Mouse (Mus musculus): ENCODE measurements at regions not wholly inside any gene's neighbourhood (a gene's known extent, or its start where the extent isn't known, plus 50 kb on each side); places are given as distances from the start of the nearest gene placed in this dataset.

GRCm38 (mm10) chr3:50687755-50688154, 244.3 kb upstream of the Slc7a11 start:
- ATAC-seq (replicated peaks; ENCODE audit: insufficient number of reproducible peaks, insufficient read depth, low FRiP score, low read depth), result no peak; the same call in 1 of the 2 replicates
- 64% methylated on average over 3 of the region's 3 CpGs for WGBS

DNA sequence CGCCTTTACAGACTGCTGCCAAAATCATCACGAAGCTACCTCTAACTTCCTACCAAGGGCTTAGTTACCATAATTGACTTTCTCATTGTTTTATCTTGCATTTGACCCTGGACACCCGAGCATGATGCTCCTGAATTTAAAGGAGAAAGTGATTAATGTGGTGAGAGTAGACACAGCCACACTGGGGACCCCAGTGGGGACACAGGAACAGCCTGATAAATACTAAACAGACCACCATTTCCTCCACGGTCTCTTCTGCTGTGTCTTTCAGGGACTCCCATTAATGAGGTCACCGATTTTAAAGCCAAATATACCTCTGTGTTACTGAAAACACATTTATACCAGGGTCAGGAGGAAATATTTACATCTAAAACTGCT, 235.2 kb upstream of the Slc7a11 start:
- Histone ChIP-seq H3K4me2 (no peak overlapping the region), H3K9me3 (replicated peaks) (no peaks in the 10 kb centered on the region), H3K36me3 (no peaks in the 10 kb centered on the region), H3K4me1 (replicated peaks) (no peaks in the 10 kb centered on the region), H3K9ac (no peak overlapping the region), H3K27me3 (no peaks in the 10 kb centered on the region), H3K27ac (no peak overlapping the region), H3K4me3 (no peak overlapping the region)
- 38% methylated on average over 5 of the region's 5 CpGs for WGBS
- no peak for ATAC-seq (replicated peaks; ENCODE audit: insufficient number of reproducible peaks, insufficient read depth, low FRiP score, low read depth)

More at GRCm38 (mm10) chr3:50687755-50688154, 244.3 kb upstream of the Slc7a11 start:
- H3K4me2 ChIP-seq, result no peak overlapping the region
- no peaks in the 10 kb centered on the region for H3K36me3 ChIP-seq
- no peaks in the 10 kb centered on the region for H3K9me3 ChIP-seq (replicated peaks)
- no peak overlapping the region for H3K9ac ChIP-seq
- no peaks in the 10 kb centered on the region for H3K27me3 ChIP-seq
- H3K4me3 ChIP-seq, result no peak overlapping the region
- H3K4me1 ChIP-seq (replicated peaks), result no peaks in the 10 kb centered on the region
- H3K27ac ChIP-seq, result no peak overlapping the region

DNA sequence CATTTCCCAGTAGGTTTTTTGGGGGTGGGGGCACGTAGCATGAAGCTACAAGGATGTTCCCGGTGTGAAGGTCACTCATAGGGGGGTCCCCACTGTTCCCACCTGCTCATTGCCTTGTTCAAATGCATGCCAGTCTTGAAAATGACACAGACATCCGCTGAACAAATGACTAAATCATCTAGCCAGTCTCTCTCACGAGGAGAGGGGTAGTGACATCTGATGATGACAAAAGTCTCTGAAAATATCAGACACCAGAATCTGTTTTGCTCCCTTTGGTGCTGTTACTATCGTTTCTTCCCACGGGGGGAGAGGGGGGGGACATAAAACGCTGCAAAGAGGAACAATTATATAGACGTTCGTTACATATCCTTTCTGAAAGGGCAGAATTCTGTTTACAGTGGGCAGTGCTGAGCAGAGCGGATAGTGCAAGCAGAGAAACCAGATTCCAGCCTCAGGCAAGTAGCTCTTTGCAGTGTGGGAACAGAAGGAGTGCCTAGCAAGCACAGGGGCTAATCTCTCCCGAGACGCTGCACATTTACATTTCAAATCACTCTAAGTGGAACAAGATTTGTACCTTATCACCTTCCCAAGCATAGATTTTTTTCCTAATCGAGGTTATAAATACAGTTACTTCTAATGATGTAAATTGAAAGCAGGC, 234.7 kb upstream of the Slc7a11 start:
- H3K4me2 ChIP-seq, result no peak overlapping the region
- no peak overlapping the region for H3K9ac ChIP-seq
- no peak overlapping the region for H3K4me3 ChIP-seq
- no peaks in the 10 kb centered on the region for H3K36me3 ChIP-seq
- WGBS, result 38% methylated on average over 13 of the region's 13 CpGs
- no peak overlapping the region for H3K27ac ChIP-seq
- H3K9me3 ChIP-seq (replicated peaks), result no peaks in the 10 kb centered on the region
- H3K4me1 ChIP-seq (replicated peaks), result no peaks in the 10 kb centered on the region
- ATAC-seq (replicated peaks; ENCODE audit: insufficient number of reproducible peaks, insufficient read depth, low FRiP score, low read depth), result 0 out of 2 replicates have a peak, but pooled peaks have one; percentile 10
- H3K27me3 ChIP-seq, result no peaks in the 10 kb centered on the region

DNA sequence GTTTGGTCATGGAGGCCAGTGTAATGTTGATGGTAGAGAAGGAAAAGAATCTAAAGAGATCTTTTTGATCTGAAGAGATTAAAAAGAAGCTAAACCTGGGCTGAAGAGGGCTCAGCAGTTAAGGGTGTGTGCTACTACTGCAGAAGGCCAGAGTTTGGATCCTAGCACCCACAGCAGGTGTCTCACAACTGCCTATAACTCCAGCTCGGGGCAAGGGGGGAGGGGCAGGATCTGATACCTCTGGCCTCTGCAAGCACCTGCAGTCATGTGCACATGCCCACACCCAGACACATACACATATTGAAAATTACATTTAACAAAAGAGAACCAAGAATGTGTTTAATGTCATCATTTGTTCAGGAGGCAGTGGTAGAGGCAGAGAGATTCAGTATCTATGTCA, 232.4 kb upstream of the Slc7a11 start:
- H3K4me3 ChIP-seq, result no peak overlapping the region
- H3K4me2 ChIP-seq, result no peak overlapping the region
- no peak overlapping the region for H3K27ac ChIP-seq
- no peaks in the 10 kb centered on the region for H3K4me1 ChIP-seq (replicated peaks)
- ATAC-seq (replicated peaks; ENCODE audit: insufficient number of reproducible peaks, insufficient read depth, low FRiP score, low read depth), result no peak
- H3K9ac ChIP-seq, result no peak overlapping the region
- no peaks in the 10 kb centered on the region for H3K9me3 ChIP-seq (replicated peaks)
- 50% methylated on average over 1 of the region's 1 CpGs for WGBS
- no peaks in the 10 kb centered on the region for H3K27me3 ChIP-seq
- H3K36me3 ChIP-seq, result no peaks in the 10 kb centered on the region

DNA sequence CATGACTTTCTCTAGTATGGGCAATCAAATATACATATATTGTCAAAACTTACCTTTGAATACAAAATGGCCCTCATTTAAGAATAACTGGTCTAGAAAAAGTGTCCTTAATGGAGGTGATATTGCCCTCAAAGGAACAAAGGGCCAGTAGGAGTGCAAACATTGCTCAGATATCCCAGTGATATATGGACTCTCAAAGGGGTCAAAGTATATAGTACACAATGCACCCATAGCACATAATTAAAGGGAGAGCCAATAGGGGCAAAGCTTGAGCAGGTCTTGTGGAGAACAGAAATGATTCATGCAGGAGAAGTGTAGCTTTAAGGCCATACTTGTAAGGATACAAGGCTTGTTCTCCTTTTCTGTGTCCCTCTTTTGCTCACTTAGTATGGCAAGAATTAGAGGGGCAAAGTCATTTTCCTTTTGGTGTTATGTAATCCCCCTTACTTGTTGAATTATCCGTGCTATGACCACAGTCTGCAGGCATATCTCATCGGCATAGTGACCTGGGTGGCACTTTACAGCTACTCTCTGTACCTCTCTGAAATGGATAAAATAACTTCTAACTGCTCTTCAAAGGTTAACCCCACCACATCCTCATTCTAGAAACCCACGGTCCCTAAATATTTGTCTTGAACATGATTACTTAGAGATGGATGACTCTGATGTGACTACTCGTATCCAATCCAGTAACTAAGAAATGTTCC, 231.6 kb upstream of the Slc7a11 start:
- H3K4me2 ChIP-seq, result no peak overlapping the region
- H3K36me3 ChIP-seq, result no peaks in the 10 kb centered on the region
- no peak for ATAC-seq (replicated peaks; ENCODE audit: insufficient number of reproducible peaks, insufficient read depth, low FRiP score, low read depth)
- no peaks in the 10 kb centered on the region for H3K9me3 ChIP-seq (replicated peaks)
- no peaks in the 10 kb centered on the region for H3K27me3 ChIP-seq
- no peak overlapping the region for H3K27ac ChIP-seq
- no peak overlapping the region for H3K4me3 ChIP-seq
- H3K4me1 ChIP-seq (replicated peaks), result no peaks in the 10 kb centered on the region
- H3K9ac ChIP-seq, result no peak overlapping the region
- 76% methylated on average over 4 of the region's 4 CpGs for WGBS

GRCm38 (mm10) chr3:50665316-50665715, 221.9 kb upstream of the Slc7a11 start:
- no peaks in the 10 kb centered on the region for H3K9me3 ChIP-seq (replicated peaks)
- no peak overlapping the region for H3K4me2 ChIP-seq
- no peak overlapping the region for H3K27ac ChIP-seq
- H3K27me3 ChIP-seq, result no peaks in the 10 kb centered on the region
- H3K4me3 ChIP-seq, result no peak overlapping the region
- WGBS, result 31% methylated on average over 6 of the region's 6 CpGs
- no peak for ATAC-seq (replicated peaks; ENCODE audit: insufficient number of reproducible peaks, insufficient read depth, low FRiP score, low read depth)
- H3K36me3 ChIP-seq, result no peaks in the 10 kb centered on the region
- 0 out of 2 replicates have a peak, but pooled peaks cover 2% of the 10 kb centered on the region for H3K4me1 ChIP-seq (replicated peaks)
- H3K9ac ChIP-seq, result no peak overlapping the region

GRCm38 (mm10) chr3:50660966-50661365, 217.6 kb upstream of the Slc7a11 start:
- H3K9ac ChIP-seq, result no peak overlapping the region
- H3K9me3 ChIP-seq (replicated peaks), result no peaks in the 10 kb centered on the region
- 0 out of 2 replicates have a peak, but pooled peaks cover 2% of the 10 kb centered on the region for H3K4me1 ChIP-seq (replicated peaks)
- 72% methylated on average over 7 of the region's 7 CpGs for WGBS
- no peaks in the 10 kb centered on the region for H3K27me3 ChIP-seq
- no peaks in the 10 kb centered on the region for H3K36me3 ChIP-seq
- no peak overlapping the region for H3K4me3 ChIP-seq
- ATAC-seq (replicated peaks; ENCODE audit: insufficient number of reproducible peaks, insufficient read depth, low FRiP score, low read depth), result no peak
- no peak overlapping the region for H3K27ac ChIP-seq
- H3K4me2 ChIP-seq, result no peak overlapping the region

- WGBS, result 84% methylated on average over 3 of the region's 3 CpGs
- H3K4me3 ChIP-seq, result no peak overlapping the region
- H3K4me1 ChIP-seq (replicated peaks), result 0 out of 2 replicates have a peak, but pooled peaks cover 2% of the 10 kb centered on the region
- H3K9me3 ChIP-seq (replicated peaks), result no peaks in the 10 kb centered on the region
- H3K36me3 ChIP-seq, result no peaks in the 10 kb centered on the region
- no peak overlapping the region for H3K9ac ChIP-seq
- ATAC-seq (replicated peaks; ENCODE audit: insufficient number of reproducible peaks, insufficient read depth, low FRiP score, low read depth), result no peak
- no peak overlapping the region for H3K27ac ChIP-seq
- H3K27me3 ChIP-seq, result no peaks in the 10 kb centered on the region
- H3K4me2 ChIP-seq, result no peak overlapping the region
Observed at GRCm38 (mm10) chr3:50660566-50660965, 217.2 kb upstream of the Slc7a11 start.

DNA sequence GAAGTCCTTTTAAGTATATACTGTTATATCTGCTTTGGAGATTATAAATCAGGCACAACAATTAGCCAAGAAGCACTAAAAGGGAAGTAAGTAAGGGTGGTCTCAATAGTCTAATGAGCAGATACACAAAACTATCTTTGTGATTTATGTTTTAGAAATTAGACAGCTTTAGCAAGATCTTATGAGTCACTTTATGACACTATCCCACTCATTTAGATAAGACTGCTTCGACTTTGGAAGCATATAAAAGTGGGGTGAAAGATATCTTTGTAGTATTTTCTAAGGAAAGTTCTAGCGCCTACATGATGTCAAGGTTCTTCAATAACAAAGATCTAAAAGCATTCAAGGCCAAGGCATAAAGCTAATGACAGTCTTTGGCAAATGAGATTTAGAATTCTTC, 214.5 kb upstream of the Slc7a11 start:
- Histone ChIP-seq H3K27me3 (no peaks in the 10 kb centered on the region), H3K9ac (no peak overlapping the region), H3K36me3 (no peaks in the 10 kb centered on the region), H3K27ac (no peak overlapping the region), H3K4me3 (no peak overlapping the region), H3K4me1 (replicated peaks) (no peaks in the 10 kb centered on the region), H3K4me2 (no peak overlapping the region), H3K9me3 (replicated peaks) (no peaks in the 10 kb centered on the region)
- no peak for ATAC-seq (replicated peaks; ENCODE audit: insufficient number of reproducible peaks, insufficient read depth, low FRiP score, low read depth)
- 70% methylated on average over 2 of the region's 2 CpGs for WGBS

- Histone ChIP-seq H3K4me1 (replicated peaks) (no peaks in the 10 kb centered on the region), H3K27ac (no peak overlapping the region), H3K9ac (no peak overlapping the region), H3K36me3 (no peaks in the 10 kb centered on the region), H3K9me3 (replicated peaks) (no peaks in the 10 kb centered on the region), H3K27me3 (no peaks in the 10 kb centered on the region), H3K4me3 (no peak overlapping the region), H3K4me2 (no peak overlapping the region)
- no peak for ATAC-seq (replicated peaks; ENCODE audit: insufficient number of reproducible peaks, insufficient read depth, low FRiP score, low read depth)
- 51% methylated on average over 2 of the region's 2 CpGs for WGBS
Observed at GRCm38 (mm10) chr3:50654441-50654840, 211.0 kb upstream of the Slc7a11 start.

DNA sequence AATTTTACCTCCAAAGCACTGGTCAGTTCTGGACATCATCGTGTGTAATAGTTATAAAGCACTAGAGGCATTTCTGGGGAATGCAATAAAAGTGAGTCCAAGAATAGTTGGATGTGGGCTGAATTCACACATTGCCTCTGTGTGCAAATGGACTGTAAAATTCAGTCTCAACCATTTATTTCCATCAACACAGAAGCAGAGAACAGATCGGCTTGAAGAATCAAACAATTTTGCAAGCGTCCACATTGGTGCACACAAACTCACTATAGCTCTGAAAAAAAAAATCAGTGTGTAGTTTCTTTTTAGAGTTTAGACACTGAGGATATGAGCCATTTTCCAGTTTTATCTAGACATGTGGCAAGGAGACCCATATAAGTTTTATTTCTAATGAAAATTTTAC, 208.9 kb upstream of the Slc7a11 start:
- Histone ChIP-seq H3K27ac (no peak overlapping the region), H3K27me3 (no peaks in the 10 kb centered on the region), H3K9ac (no peak overlapping the region), H3K36me3 (no peaks in the 10 kb centered on the region), H3K4me1 (replicated peaks) (no peaks in the 10 kb centered on the region), H3K4me3 (no peak overlapping the region), H3K9me3 (replicated peaks) (no peaks in the 10 kb centered on the region), H3K4me2 (no peak overlapping the region)
- WGBS, result 88% methylated on average over 3 of the region's 3 CpGs
- no peak for ATAC-seq (replicated peaks; ENCODE audit: insufficient number of reproducible peaks, insufficient read depth, low FRiP score, low read depth)

DNA sequence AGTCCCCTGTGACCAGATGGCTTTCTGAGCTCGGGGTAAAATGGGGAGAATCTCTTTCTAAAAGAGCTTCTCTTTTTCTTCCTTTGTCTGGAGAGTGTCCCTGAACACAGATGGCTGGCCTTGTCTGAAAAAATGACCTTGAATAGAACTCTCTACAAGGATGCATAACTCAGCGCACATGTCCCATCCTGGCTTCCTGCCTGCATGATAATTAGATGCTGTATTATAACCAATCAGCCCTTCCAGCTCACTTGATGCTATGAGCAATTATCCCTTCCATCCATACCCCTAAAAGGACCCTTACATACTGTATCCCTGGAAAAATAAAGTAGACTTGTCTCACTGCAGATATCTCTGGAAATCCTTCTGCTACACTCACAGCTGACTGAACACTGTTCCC, 199.7 kb upstream of the Slc7a11 start:
- Histone ChIP-seq H3K4me3 (no peak overlapping the region), H3K27ac (no peak overlapping the region), H3K9me3 (replicated peaks) (no peaks in the 10 kb centered on the region), H3K4me1 (replicated peaks) (no peaks in the 10 kb centered on the region), H3K4me2 (no peak overlapping the region), H3K36me3 (no peaks in the 10 kb centered on the region), H3K27me3 (no peaks in the 10 kb centered on the region), H3K9ac (no peak overlapping the region)
- 78% methylated on average over 2 of the region's 2 CpGs for WGBS
- ATAC-seq (replicated peaks; ENCODE audit: insufficient number of reproducible peaks, insufficient read depth, low FRiP score, low read depth), result no peak
